Mouse (Mus musculus): ENCODE results near the gene Asxl2.
"Not testable (repeated sequence)": the region's sequence is repeated elsewhere in the genome, so short reads cannot be mapped to it uniquely, and the experiment has no call there.

Asxl2 gene

DNA sequence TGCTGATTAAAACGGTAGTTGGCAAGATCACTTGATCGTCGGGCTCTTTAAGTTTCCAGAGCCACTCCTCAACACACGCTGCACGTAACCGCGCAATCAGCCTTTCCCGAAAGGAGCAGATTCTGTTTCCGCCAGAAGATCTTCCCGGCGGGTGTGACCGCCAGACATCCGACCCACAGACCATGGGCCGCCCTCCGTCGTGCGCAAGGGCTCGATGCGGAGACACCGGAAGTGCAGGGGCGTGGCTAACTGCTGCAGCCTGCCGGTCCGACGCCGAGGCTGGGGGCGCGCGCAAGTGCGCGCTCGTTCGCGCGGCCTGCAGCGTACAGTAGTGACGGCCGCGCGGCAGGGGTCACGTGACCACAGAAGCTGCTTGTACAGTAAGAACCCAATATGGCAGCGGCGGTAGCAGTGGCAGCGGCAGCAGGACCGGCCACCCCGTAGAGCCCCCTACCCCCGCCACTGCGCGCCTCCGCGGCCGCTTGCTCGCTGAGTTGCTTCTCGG lies at the start of gene Asxl2:
Gene Asxl2 (plus strand): TSS at position 328 of the 505 bp plus-strand sequence.
- peak; percentile 100 for DNase-seq

- peak in 1 of 2 experiments; percentile 14 for DNase-seq
Measured at GRCm38 (mm10) chr12:3377190-3377589, 49.5 kb upstream of the Asxl2 start.

DNA sequence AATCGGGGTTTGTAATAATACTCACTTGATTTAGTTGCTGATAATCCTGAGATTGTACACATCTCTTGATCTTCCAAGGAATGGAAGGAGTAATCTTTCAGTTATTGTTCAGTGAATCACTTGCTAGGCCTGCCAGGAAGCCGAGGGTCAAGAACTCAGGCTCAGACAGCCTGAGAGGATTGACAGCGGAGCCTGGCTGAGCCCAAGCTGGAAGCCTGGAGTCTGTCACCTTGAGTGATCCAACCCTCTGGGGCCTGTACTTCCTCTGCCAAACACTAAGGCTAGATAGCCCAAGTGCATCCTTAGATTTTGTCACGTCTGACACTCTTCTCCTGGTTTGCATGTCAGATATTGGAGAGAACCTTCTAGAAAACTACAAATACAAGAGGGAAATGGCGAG lies 48.9 kb upstream of the Asxl2 start:
- DNase-seq: no peak

DNA sequence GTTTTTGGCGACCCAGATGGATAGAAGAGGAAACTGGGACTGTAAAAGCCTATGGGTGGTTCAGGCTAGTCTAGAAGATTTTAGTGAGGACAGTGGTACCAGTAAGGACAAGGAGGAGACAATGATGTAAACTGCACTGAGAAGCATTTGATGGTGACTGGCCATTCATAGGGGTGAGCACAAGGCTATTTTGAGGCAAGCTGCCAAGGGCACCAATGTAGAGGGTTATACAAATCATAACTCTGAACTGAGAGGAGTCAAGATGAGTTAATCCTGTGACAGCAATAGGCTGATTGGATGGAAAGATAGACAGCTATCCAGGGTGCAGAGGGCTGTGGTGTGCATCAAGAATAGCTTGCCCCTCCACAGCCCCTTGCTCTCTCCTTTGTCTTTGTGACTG lies 41.8 kb upstream of the Asxl2 start:
- no peak for DNase-seq

DNA sequence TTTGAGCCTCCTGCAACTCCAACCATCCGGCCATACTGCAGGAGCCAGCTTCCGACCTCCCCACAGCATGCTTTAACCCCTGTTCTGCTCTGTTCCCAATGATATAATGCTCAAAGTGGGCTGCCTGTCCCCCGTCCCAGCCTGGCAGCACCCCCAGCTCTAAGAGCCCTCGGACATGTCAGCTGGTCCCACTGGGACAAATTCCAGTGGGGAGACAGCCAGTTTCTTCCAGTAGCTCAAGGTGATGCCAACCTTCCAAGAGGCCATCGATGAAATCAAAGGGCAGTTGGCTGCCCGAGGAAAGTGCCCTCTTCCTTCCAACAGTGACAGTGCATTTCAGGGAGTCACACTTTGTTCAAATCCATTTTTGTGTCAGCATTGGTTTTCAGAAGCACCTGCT lies 41.4 kb upstream of the Asxl2 start:
- no peak for DNase-seq

DNA sequence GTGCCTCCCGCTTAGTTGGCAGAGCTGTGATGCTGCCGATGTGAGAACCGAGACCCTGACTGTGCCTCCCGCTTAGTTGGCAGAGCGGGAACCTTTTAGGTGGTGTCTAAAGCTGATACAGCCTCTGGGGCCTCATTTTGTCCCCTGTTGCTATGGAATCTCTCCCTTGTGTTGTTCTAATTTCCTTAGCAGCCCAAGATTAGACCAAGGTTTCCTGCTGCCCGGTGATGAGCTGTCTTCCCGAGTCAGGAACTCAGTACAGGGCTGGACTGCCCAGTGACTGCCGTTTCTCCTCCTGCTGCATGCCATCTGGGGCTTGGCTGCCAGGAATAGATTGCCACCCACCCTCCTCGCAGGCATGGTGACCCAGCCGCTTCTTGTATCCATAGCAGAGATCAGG lies 40.7 kb upstream of the Asxl2 start:
- no peak for DNase-seq

GRCm38 (mm10) chr12:3387891-3388290 lies 38.8 kb upstream of the Asxl2 start:
- DNase-seq: no peak

DNA sequence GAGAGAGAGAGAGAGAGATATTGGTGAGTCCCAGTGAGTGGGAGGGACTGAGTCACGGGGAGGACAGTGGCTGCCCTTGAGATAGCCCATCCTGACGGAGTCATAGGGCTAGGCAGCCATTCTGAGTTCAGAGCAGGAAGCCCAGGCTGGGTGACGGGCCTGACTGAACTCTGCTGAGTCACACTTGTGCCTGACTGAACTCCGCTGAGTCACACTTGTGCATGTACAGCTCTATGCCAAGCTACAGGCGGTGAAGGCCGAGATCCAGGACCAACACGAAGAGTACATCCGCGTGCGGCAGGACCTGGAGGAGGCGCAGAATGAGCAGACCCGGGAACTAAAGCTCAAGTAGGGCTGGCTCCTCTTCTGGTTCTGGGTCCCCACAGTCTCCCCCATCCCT lies 37.3 kb upstream of the Asxl2 start:
- no peak for DNase-seq

GRCm38 (mm10) chr12:3390071-3390470 lies 36.6 kb upstream of the Asxl2 start:
- DNase-seq: no peak

DNA sequence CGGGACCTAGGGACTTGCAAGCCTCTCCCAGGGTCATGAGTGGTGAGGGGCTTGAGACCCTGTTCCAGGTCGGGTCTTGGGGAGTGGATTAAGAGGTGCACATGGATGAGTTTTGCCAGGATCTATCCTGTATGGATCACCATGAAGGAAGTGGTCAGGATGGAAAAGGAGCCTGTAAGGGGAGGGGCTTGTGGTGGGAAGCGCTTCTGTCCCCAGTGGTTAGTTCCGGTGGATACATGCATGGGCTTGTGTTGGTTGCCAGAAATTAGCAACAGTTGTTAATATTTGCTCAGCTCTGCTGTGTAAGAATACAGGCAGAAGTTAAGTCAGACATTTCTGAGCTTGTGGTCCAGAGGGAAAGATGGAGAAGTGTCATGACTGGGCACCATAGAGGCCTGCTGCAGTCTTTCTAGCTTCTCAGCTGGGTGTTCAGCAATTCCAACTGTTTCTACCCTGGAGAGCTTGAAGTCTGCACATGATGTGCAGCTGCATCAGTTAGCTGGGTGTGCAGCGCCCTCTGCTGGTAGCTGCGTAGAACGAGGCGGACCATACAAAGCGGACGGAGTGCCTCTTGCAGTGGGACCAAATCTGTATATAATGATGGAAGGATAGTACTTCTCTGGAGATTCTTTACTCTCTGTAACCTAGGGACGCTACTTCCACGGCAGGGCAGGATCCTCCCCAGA lies 35.9 kb upstream of the Asxl2 start:
- peak; percentile 86 to 89 for DNase-seq

GRCm38 (mm10) chr12:3391276-3391675 lies 35.4 kb upstream of the Asxl2 start:
- DNase-seq: no peak

DNA sequence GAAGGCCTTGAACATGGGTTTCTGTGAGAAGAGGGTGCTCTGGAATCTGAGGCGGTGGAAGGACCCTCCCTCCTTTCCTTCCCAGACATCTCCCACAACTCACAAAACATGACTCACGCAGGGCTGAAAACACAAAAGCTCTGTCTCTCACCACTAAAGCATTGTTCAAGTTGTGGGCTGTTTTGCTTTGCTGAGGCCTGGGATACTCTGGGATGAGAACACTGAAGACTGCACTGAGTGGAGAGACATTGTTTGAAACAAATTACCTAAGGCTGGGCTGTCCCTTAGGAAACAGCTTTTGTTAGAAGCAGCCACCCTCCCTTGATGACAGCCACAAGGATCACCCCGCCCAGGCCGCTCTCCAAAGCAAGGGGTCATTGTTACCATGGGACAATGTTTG lies 33.5 kb upstream of the Asxl2 start:
- DNase-seq: no peak

DNA sequence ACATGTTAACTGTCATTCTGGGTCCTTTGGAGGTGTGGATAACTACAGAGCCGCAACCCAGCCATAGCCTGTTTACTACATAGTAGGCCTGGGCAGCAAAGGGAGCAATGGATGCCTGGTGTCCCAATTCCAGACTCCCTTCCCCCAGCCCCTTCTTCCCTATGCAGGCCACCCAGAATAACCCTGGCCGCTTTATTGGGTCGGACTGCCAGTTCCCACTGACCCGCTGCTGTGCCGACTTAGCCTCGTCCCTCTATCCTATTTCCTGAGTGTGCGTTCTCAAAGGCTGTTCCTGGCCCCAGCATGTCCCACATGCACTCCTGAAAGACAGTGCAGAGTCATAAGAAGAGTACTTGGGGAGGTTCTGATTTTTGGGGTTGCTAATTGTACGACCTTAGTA lies 29.7 kb upstream of the Asxl2 start:
- DNase-seq: no peak

- DNase-seq: not testable (repeated sequence)
Measured at GRCm38 (mm10) chr12:3405662-3406061, 21.0 kb upstream of the Asxl2 start.

- DNase-seq: no peak
Measured at GRCm38 (mm10) chr12:3406585-3406984, 20.1 kb upstream of the Asxl2 start.

- DNase-seq: no peak
Measured at GRCm38 (mm10) chr12:3414956-3415355, 11.7 kb upstream of the Asxl2 start.

GRCm38 (mm10) chr12:3418761-3419160 lies 7.9 kb upstream of the Asxl2 start:
- no peak for DNase-seq

DNA sequence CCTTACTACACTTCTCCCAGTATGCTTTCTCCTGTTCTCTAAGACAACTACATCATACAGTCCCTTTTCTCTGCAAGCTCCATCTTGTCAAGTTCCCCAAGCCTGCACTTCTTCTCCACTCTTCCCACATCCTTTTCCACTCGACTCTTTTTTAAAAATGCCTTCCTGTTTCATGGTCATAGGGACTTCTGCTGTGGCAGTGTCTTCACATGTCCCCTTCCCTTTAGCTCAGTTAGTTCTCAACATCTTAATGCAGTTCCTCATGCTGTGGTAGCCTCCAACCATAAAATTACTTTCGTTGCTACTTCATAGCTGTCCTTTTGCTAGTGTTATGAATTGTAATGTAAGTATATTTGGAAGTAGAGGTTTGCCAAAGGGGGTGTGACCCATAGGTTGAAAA lies 6.1 kb upstream of the Asxl2 start:
- DNase-seq: no peak

DNA sequence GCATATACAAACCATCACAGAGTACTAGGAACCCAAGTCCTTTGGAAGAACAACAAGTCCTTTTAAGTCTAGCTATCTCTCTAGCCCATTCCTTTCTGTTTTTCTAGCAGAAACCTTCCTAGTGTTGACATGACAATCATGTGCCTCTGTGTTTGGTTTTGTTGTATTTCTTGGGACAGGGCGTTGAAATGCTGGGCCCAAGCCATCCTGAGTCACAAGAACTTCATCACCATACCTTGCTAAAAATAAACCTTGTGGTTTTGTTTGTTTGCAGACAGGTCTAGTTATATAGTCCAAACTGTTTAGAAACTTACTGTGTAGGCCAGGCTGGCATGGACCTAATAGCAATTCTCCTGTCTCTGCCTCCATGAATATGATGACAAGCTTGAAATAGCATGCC lies 3.9 kb upstream of the Asxl2 start:
- no peak for DNase-seq

- peak; percentile 11 to 21 for DNase-seq
Measured at GRCm38 (mm10) chr12:3424179-3424578, 2.5 kb upstream of the Asxl2 start.

- DNase-seq: peak; percentile 28 to 48
Measured at GRCm38 (mm10) chr12:3425375-3426341, 999 bp upstream of the Asxl2 start.

DNA sequence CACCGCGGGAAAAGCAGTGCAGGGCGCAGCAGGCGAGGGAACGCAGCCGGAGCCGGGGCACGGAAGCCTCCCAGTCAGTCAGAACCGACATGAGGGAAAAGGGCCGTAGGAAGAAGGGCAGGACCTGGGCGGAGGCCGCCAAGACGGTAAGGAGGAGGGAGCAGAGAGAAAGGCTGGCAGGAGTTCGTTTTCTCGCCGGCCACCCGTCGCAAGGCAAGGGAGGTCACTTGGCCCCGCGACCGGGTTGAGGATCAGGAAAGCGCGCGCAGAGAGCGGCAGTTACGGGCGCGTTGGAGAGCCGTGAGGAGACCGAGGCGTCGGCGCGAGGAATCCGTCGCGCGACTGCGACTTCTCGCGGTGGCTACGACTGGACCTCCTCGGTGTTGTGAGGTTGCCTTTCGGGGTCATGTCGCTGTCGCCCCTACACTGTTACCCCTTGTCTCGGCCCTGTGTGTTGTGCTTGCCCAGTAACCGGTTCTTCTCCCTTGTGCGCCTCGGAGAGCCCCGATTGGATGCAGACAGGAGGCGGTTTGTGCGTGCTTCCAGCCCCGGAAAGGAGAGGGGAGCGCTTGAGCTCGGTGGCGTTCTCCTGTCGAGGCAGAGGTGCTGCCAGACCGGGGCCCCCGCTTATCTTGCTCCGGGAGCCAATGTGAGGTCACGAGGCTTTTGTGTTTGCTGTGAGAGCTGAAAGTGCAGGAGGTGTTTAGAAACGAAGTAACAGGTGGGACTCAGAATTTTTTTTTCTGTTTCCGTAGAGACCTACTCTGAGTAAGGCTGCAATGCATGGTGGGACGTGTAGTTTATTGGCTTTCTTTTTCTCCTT lies 621 bp downstream of the Asxl2 start:
- peak; percentile 73 to 83 for DNase-seq
